Mouse (Mus musculus) intestine, embryonic 14.5 days (tissue): Measurements from ENCODE around the gene Trim11. TPM values are rescaled to one million over a fixed set of nuclear protein-coding genes. Genes with fewer than 3 reads are reported as not detected.

ENCODE experiments used
- ATAC-seq: fragments of 200-750 bp; cut with Nextera tagmentation; replicated peaks from 2 replicates; pipeline ENCODE4 v1.8.0; 2017; ENCODE audit warnings: low read depth, moderate number of reproducible peaks, moderate TSS enrichment, moderate library complexity; ENCODE audit not compliant: low FRiP score, low TSS enrichment
- DNase-seq: peaks from one replicate; pipeline ENCODE4 v3.0.0-alpha.2; 2018; ENCODE audit warnings: low spot score
- H3K27ac ChIP-seq: fragments of 300-500 bp; sonication (generic); 2 replicates; pipeline ENCODE4 v1.5.1; 2014; ENCODE audit warnings: low read depth, mild to moderate bottlenecking, control low read depth
- H3K27me3 ChIP-seq: fragments of 300-500 bp; sonication (generic); replicated peaks from 2 replicates; pipeline ENCODE4 v1.6.1; 2014; ENCODE audit warnings: low read length, control low read depth; ENCODE audit not compliant: control insufficient read depth, insufficient read depth
- H3K36me3 ChIP-seq: fragments of 300-500 bp; sonication (generic); 2 replicates; pipeline ENCODE4 v1.6.1; 2014; ENCODE audit warnings: low read length, control low read depth; ENCODE audit not compliant: control insufficient read depth, insufficient read depth
- H3K4me1 ChIP-seq: fragments of 300-500 bp; sonication (generic); replicated peaks from 2 replicates; pipeline ENCODE4 v1.6.1; 2014; ENCODE audit warnings: low read length, control low read depth, mixed read lengths; ENCODE audit not compliant: control insufficient read depth, insufficient read depth
- H3K4me2 ChIP-seq: fragments of 300-500 bp; sonication (generic); 2 replicates; pipeline ENCODE4 v1.6.1; 2014; ENCODE audit warnings: low read length
- H3K4me3 ChIP-seq: fragments of 300-500 bp; sonication (generic); 2 replicates; pipeline ENCODE4 v1.5.1; 2014; ENCODE audit warnings: low read depth, low read length, control low read depth, mixed read lengths
- H3K9ac ChIP-seq: fragments of 300-500 bp; sonication (generic); 2 replicates; pipeline ENCODE4 v1.6.1; 2014; ENCODE audit warnings: mild to moderate bottlenecking, low read length
- H3K9me3 ChIP-seq: fragments of 300-500 bp; sonication (generic); 2 replicates; pipeline ENCODE4 v1.6.1; 2016; ENCODE audit warnings: low read length, control low read depth; ENCODE audit not compliant: control insufficient read depth
- WGBS: fragments of 180-500 bp; shearing (Covaris S2); extraction: QIAGEN DNeasy Blood & Tissue Kit; methylation state at CpG from one replicate; pipeline ENCODE4 v1.1.7; 2014; 5-methylcytosine and 5-hydroxymethylcytosine counted together
- polyA plus RNA-seq: library from polyadenylated mRNA; unstranded; fragments of >200 nt; fragmentation: Nextera tagmentation; extraction: Ambion mirVana; gene quantifications from 2 replicates; pipeline ENCODE4 v1.2.1, GENCODE M21; 2014

The Trim11 gene
- polyA plus RNA-seq, 1 experiment from 2014 or later, result 16.5 TPM

- Histone ChIP-seq H3K9ac (no peak overlapping the region), H3K27ac (no peak overlapping the region), H3K36me3 (peaks cover 33% of the 10 kb centered on the region), H3K4me2 (no peak overlapping the region), H3K4me3 (no peak overlapping the region), H3K27me3 (no peaks in the 10 kb centered on the region), H3K4me1 (peaks cover 24% of the 10 kb centered on the region), H3K9me3 (no peaks in the 10 kb centered on the region)
- ATAC-seq (no peak), DNase-seq (no peak)
- WGBS, result 64% methylated on average over 5 of the region's 5 CpGs
Observed at GRCm38 (mm10) chr11:58980381-58980990, 2.6 kb downstream of the Trim11 start.

- no peak for DNase-seq
- Histone ChIP-seq H3K4me2 (no peak overlapping the region), H3K4me3 (no peak overlapping the region), H3K27ac (no peak overlapping the region), H3K27me3 (no peaks in the 10 kb centered on the region), H3K36me3 (peaks cover 45% of the 10 kb centered on the region), H3K9me3 (no peaks in the 10 kb centered on the region), H3K4me1 (peaks cover 23% of the 10 kb centered on the region), H3K9ac (no peak overlapping the region)
- WGBS, result 66% methylated on average over 14 of the region's 14 CpGs
- no peak for ATAC-seq
Observed at GRCm38 (mm10) chr11:58981541-58982447, 3.9 kb downstream of the Trim11 start.

- H3K36me3 ChIP-seq, result peaks cover 53% of the 10 kb centered on the region
- H3K4me1 ChIP-seq, result peaks cover 20% of the 10 kb centered on the region
- WGBS, result 90% methylated on average over 18 of the region's 18 CpGs
- H3K27me3 ChIP-seq, result no peaks in the 10 kb centered on the region
- no peak overlapping the region for H3K9ac ChIP-seq
- no peak overlapping the region for H3K4me2 ChIP-seq
- H3K9me3 ChIP-seq, result no peaks in the 10 kb centered on the region
- H3K27ac ChIP-seq, result no peak overlapping the region
- H3K4me3 ChIP-seq, result no peak overlapping the region
- DNase-seq (no peak), ATAC-seq (no peak)
Observed at GRCm38 (mm10) chr11:58982471-58983097, 4.7 kb downstream of the Trim11 start.

GRCm38 (mm10) chr11:58983691-58984341 is 5.9 kb downstream of the Trim11 start:
- Histone ChIP-seq H3K9me3 (no peaks in the 10 kb centered on the region), H3K36me3 (peaks cover 65% of the 10 kb centered on the region), H3K4me1 (peaks cover 18% of the 10 kb centered on the region), H3K4me3 (no peak overlapping the region), H3K27ac (no peak overlapping the region), H3K9ac (no peak overlapping the region), H3K4me2 (no peak overlapping the region), H3K27me3 (no peaks in the 10 kb centered on the region)
- ATAC-seq (no peak), DNase-seq (no peak)
- 82% methylated on average over 6 of the region's 6 CpGs for WGBS

GRCm38 (mm10) chr11:58984657-58985056 is 6.8 kb downstream of the Trim11 start:
- 90% methylated on average over 7 of the region's 7 CpGs for WGBS
- no peak overlapping the region for H3K9ac ChIP-seq
- H3K27ac ChIP-seq, result no peak overlapping the region
- no peaks in the 10 kb centered on the region for H3K27me3 ChIP-seq
- ATAC-seq (no peak), DNase-seq (no peak)
- H3K4me2 ChIP-seq, result no peak overlapping the region
- no peaks in the 10 kb centered on the region for H3K9me3 ChIP-seq
- H3K4me3 ChIP-seq, result no peak overlapping the region
- H3K36me3 ChIP-seq, result peaks cover 74% of the 10 kb centered on the region
- peaks cover 10% of the 10 kb centered on the region for H3K4me1 ChIP-seq

GRCm38 (mm10) chr11:58985299-58985917 is 7.5 kb downstream of the Trim11 start:
- no peak overlapping the region for H3K4me2 ChIP-seq
- H3K27ac ChIP-seq, result no peak overlapping the region
- ATAC-seq (no peak), DNase-seq (no peak)
- no peaks in the 10 kb centered on the region for H3K9me3 ChIP-seq
- no peak overlapping the region for H3K4me3 ChIP-seq
- 84% methylated on average over 3 of the region's 3 CpGs for WGBS
- H3K36me3 ChIP-seq, result peaks cover 81% of the 10 kb centered on the region
- no peaks in the 10 kb centered on the region for H3K27me3 ChIP-seq
- H3K4me1 ChIP-seq, result peaks cover 2% of the 10 kb centered on the region
- H3K9ac ChIP-seq, result no peak overlapping the region

GRCm38 (mm10) chr11:58989166-58989565 is 11.3 kb downstream of the Trim11 start:
- no peaks in the 10 kb centered on the region for H3K9me3 ChIP-seq
- WGBS, result 93% methylated on average over 4 of the region's 4 CpGs
- H3K36me3 ChIP-seq, result peaks cover 72% of the 10 kb centered on the region
- no peaks in the 10 kb centered on the region; the same call in 1 of the 2 replicates for H3K4me1 ChIP-seq
- H3K9ac ChIP-seq, result no peak overlapping the region
- ATAC-seq (no peak), DNase-seq (no peak)
- H3K27ac ChIP-seq, result no peak overlapping the region
- no peak overlapping the region for H3K4me3 ChIP-seq
- H3K27me3 ChIP-seq, result 0 out of 2 replicates have a peak, but pooled peaks cover under 1% of the 10 kb centered on the region
- no peak overlapping the region for H3K4me2 ChIP-seq

- WGBS, result 85% methylated on average over 17 of the region's 17 CpGs
- Histone ChIP-seq H3K4me3 (no peak overlapping the region), H3K27me3 (0 out of 2 replicates have a peak, but pooled peaks cover 8% of the 10 kb centered on the region), H3K9me3 (no peaks in the 10 kb centered on the region), H3K9ac (no peak overlapping the region), H3K4me2 (no peak overlapping the region), H3K36me3 (peaks cover 62% of the 10 kb centered on the region), H3K4me1 (no peaks in the 10 kb centered on the region; the same call in 1 of the 2 replicates), H3K27ac (no peak overlapping the region)
- DNase-seq, result no peak
- ATAC-seq, result no peak
Observed at GRCm38 (mm10) chr11:58990141-58990540, 12.2 kb downstream of the Trim11 start.
